Mouse (Mus musculus): Measurements from ENCODE around the gene Cyth4.

Cyth4 gene

GRCm38 (mm10) chr15:78596914-78597313, at the start of gene Cyth4:
TSS of gene Cyth4 (plus strand) at chr15:78597047.
- no peak for DNase-seq (ENCODE audit: extremely low spot score)

- DNase-seq (ENCODE audit: extremely low spot score): no peak
Observed at GRCm38 (mm10) chr15:78547415-78548335, 49.2 kb upstream of the Cyth4 start.

- DNase-seq (ENCODE audit: extremely low spot score): no peak
Observed at GRCm38 (mm10) chr15:78548336-78548665, 48.5 kb upstream of the Cyth4 start.

- DNase-seq (ENCODE audit: extremely low spot score): no peak
Observed at GRCm38 (mm10) chr15:78548711-78549110, 48.1 kb upstream of the Cyth4 start.

GRCm38 (mm10) chr15:78549189-78549734, 47.6 kb upstream of the Cyth4 start:
- no peak for DNase-seq (ENCODE audit: extremely low spot score)

- DNase-seq (ENCODE audit: extremely low spot score): no peak
Observed at GRCm38 (mm10) chr15:78554545-78555313, 42.1 kb upstream of the Cyth4 start.

GRCm38 (mm10) chr15:78557693-78558535, 38.9 kb upstream of the Cyth4 start:
- DNase-seq (ENCODE audit: extremely low spot score): no peak

GRCm38 (mm10) chr15:78559141-78559979, 37.5 kb upstream of the Cyth4 start:
- no peak for DNase-seq (ENCODE audit: extremely low spot score)

- DNase-seq (ENCODE audit: extremely low spot score): no peak
Observed at GRCm38 (mm10) chr15:78563344-78563743, 33.5 kb upstream of the Cyth4 start.

GRCm38 (mm10) chr15:78563937-78564336, 32.9 kb upstream of the Cyth4 start:
- DNase-seq (ENCODE audit: extremely low spot score): no peak

GRCm38 (mm10) chr15:78564764-78565435, 31.9 kb upstream of the Cyth4 start:
- no peak for DNase-seq (ENCODE audit: extremely low spot score)

- no peak for DNase-seq (ENCODE audit: extremely low spot score)
Observed at GRCm38 (mm10) chr15:78567608-78568120, 29.2 kb upstream of the Cyth4 start.

GRCm38 (mm10) chr15:78570170-78570569, 26.7 kb upstream of the Cyth4 start:
- DNase-seq (ENCODE audit: extremely low spot score): no peak

- DNase-seq (ENCODE audit: extremely low spot score): no peak
Observed at GRCm38 (mm10) chr15:78571554-78572269, 25.1 kb upstream of the Cyth4 start.

- no peak for DNase-seq (ENCODE audit: extremely low spot score)
Observed at GRCm38 (mm10) chr15:78572270-78572600, 24.6 kb upstream of the Cyth4 start.

- no peak for DNase-seq (ENCODE audit: extremely low spot score)
Observed at GRCm38 (mm10) chr15:78572658-78573397, 24.0 kb upstream of the Cyth4 start, which contains the start of gene Rac2. TSS of gene Rac2 (minus strand) at chr15:78572783.

- no peak for DNase-seq (ENCODE audit: extremely low spot score)
Observed at GRCm38 (mm10) chr15:78576284-78576810, 20.5 kb upstream of the Cyth4 start.

- DNase-seq (ENCODE audit: extremely low spot score): no peak
Observed at GRCm38 (mm10) chr15:78583352-78583751, 13.5 kb upstream of the Cyth4 start.
